Mouse (Mus musculus) Muller cell, postnatal 12 days (primary cell): ENCODE results near the gene Olfr1150-ps1.

Experiments used
- DNase-seq: peaks from one replicate; pipeline ENCODE4 v3.0.0-alpha.2; 2015; ENCODE audit errors: inconsistent ontology term

Gene Olfr1150-ps1

DNA sequence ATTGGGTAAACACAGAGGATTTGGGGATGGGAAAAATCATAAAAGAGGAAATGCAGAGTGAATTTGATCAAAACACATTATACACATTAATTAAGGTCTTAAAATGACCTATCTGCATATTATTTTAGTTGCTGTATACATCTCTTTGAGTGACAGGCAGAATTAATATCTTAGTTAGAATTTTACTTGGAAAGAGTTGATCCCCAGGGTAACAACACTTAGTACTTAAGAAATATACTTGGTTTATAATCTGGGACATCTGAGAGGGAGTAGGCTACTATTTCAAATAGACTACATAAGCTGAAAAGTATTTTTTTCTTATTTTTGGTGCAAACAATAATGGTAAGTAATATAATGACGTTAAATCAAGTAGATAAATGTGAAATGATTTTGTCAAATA, at the start of gene Olfr1150-ps1:
Gene Olfr1150-ps1 (plus strand): TSS at position 301 of the 400 bp plus-strand sequence.
- DNase-seq, result no peak

DNA sequence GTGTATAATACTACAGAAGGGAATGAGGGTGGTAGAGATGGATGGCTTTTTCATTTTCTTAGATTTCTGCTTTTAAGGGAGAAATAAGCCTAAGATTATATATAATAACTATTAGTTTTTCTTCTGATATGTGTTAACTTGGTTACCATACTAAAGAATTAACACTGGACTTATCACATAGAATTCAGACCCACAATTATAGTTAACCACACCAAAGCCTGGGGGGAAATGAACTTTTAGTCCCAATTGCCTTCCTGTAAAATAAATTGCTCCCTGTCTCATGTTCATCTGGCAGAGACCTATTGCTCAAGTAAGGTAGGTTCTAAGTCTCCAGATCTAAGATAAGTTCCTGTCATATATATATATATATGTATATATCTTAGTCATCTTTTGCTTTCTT, 43.5 kb upstream of the Olfr1150-ps1 start, which contains the start of gene Olfr1143:
Gene Olfr1143 (plus strand): TSS at position 301 of the 400 bp plus-strand sequence.
- no peak for DNase-seq

DNA sequence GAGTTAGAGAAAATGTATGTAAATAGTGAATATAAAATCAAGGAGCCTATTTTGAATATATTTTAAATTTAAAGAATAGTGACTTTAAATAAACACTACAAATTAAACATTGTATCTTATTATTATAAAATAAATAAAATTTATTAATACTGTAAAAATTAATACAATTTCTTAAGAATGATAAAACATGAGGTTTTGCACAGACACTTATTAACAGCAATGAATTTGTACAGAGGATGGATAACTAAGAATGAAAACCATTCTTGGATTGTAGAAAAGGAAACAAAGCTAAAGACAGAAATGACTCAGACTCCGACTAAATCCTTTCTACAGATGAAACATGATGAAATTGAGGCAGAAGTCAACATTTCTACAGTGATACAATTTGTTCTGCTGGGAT, 34.3 kb upstream of the Olfr1150-ps1 start, which contains the start of gene Olfr1145:
Gene Olfr1145 (plus strand): TSS at position 301 of the 400 bp plus-strand sequence.
- DNase-seq, result no peak

DNA sequence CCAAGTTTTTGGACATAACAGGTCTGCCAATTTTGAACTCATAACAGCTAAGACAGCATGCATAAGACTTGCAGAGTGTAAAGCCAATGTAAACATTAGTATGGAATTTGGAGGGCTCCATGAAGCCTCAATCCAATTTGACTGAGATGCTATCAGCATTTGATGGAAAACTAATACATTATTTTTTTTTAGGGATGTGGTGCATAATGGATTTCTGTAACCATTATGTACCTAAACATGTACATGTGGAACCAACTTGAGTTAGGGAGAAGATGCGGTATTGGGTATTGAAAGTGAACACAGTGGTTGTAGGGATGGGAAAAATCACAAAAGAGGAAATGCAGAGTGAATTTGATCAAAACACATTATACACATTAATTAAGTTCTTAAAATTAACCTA, 13.6 kb upstream of the Olfr1150-ps1 start, which contains the start of gene Olfr1148:
Gene Olfr1148 (plus strand): TSS at position 301 of the 400 bp plus-strand sequence.
- no peak for DNase-seq

DNA sequence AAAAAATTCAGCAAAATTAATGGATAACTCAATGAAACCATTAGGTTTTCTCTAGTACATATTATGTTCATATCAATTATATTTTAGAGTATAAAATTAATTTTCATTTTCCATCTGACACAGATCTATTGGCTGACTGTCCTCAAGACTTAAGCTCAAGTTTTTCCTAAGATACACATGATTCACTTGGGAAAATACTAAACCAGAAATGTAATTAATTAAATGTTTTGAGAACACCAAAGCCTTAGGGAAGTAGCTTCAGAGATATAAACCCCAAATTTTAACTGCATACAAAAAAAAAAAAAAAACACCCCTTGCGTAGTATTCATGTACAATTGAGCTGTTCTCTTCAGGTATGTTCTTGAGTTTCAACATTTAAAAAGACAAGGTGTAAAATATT, 11.8 kb downstream of the Olfr1150-ps1 start, which contains the start of gene Olfr1151:
Gene Olfr1151 (plus strand): TSS at position 301 of the 400 bp plus-strand sequence.
- DNase-seq, result no peak

DNA sequence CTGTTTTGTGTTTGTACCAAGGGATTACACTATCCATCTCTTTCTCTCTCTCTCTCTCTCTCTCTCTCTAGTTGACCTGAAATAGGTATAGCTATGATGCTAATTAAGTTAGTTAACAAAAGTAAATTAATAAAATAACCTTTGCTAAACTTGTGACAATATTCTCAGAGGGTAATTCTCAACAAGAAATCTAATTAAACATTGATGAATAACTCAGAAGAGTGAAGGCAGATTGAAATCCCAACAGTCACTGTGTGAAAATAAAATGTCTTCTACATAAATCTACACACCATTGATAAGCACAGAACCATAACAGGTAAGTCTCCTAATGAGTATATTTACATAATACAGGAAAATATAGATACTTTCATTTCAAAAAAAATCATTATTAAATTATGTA, 22.4 kb downstream of the Olfr1150-ps1 start, which contains the start of gene Olfr1152:
Gene Olfr1152 (plus strand): TSS at position 301 of the 400 bp plus-strand sequence.
- no peak for DNase-seq

DNA sequence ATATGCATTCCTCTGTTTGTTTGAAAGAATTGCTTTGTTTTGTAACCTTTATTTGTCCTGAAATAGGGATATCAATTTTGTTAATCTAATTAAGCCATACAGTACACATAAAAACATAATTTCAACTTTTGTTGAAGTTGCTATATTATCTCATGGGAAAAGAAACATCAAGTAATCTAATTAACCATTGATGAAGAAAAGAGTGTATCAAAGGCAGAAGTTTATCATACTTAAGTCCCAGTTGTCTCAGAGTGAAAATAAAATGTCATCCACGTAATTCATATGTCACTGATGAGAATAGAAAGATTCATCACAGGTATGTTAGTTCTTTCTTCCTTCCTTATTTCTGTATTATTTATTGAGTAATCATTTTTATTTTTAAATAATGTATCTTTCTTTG, 50.9 kb downstream of the Olfr1150-ps1 start, which contains the start of gene Olfr1153:
Gene Olfr1153 (plus strand): TSS at position 301 of the 400 bp plus-strand sequence.
- no peak for DNase-seq
